Mouse (Mus musculus): ENCODE measurements around the gene Zfp764. TPM values are rescaled to one million over a fixed set of nuclear protein-coding genes. Genes with fewer than 3 reads are reported as not detected.
A peak's percentile ranks its signal among the peaks of the same experiment; 100 is the strongest.
"Not testable (repeated sequence)": the region's sequence is repeated elsewhere in the genome, so short reads cannot be mapped to it uniquely, and the experiment has no call there.

The Zfp764 gene
- polyA plus RNA-seq, 1 experiment from 2014 or later, result 4.0 TPM

GRCm38 (mm10) chr7:127375271-127376245, 31.1 kb downstream of the Zfp764 start, which contains the start of gene Zfp747:
Gene Zfp747, minus strand, starts transcription at chr7:127376050.
- H3K36me3 ChIP-seq (ENCODE audit: control insufficient read depth, insufficient read depth, low read length); H3K4me1 ChIP-seq (ENCODE audit: control insufficient read depth, insufficient read depth, low read depth, low read length); H3K9me3 ChIP-seq (ENCODE audit: control insufficient read depth, low read length); H3K27me3 ChIP-seq (replicated peaks; ENCODE audit: control insufficient read depth, insufficient read depth, low read length): not testable (repeated sequence)
- H3K4me3 ChIP-seq (ENCODE audit: low read length), result peak within 1 kb of the TSS; percentile 72
- WGBS, result 3% methylated on average over 48 of the region's 49 CpGs
- peak within 1 kb of the TSS; percentile 71 for H3K4me2 ChIP-seq (ENCODE audit: low read length)
- peak; percentile 93 for ATAC-seq
- peak within 1 kb of the TSS; percentile 80 for H3K9ac ChIP-seq (ENCODE audit: low read depth, low read length)
- peak within 1 kb of the TSS; percentile 79 for H3K27ac ChIP-seq (ENCODE audit: low read depth, low read length)

- not testable (repeated sequence) for ATAC-seq; H3K9me3 ChIP-seq (ENCODE audit: control insufficient read depth, low read length); H3K4me1 ChIP-seq (ENCODE audit: control insufficient read depth, insufficient read depth, low read depth, low read length); H3K36me3 ChIP-seq (ENCODE audit: control insufficient read depth, insufficient read depth, low read length); H3K27me3 ChIP-seq (replicated peaks; ENCODE audit: control insufficient read depth, insufficient read depth, low read length); H3K27ac ChIP-seq (ENCODE audit: low read depth, low read length); H3K4me3 ChIP-seq (ENCODE audit: low read length); H3K4me2 ChIP-seq (ENCODE audit: low read length); H3K9ac ChIP-seq (ENCODE audit: low read depth, low read length)
- 73% methylated on average over 3 of the region's 3 CpGs for WGBS
Observed at GRCm38 (mm10) chr7:127371870-127372269, 34.8 kb downstream of the Zfp764 start.

- H3K27ac ChIP-seq (ENCODE audit: low read depth, low read length), result no peak overlapping the region
Observed at GRCm38 (mm10) chr7:127371213-127371612, 35.4 kb downstream of the Zfp764 start.

GRCm38 (mm10) chr7:127366249-127366648, 40.4 kb downstream of the Zfp764 start:
- no peaks in the 10 kb centered on the region for H3K36me3 ChIP-seq (ENCODE audit: control insufficient read depth, insufficient read depth, low read length)
- no peak overlapping the region for H3K4me2 ChIP-seq (ENCODE audit: low read length)
- no peak overlapping the region for H3K27ac ChIP-seq (ENCODE audit: low read depth, low read length)
- peaks cover 7% of the 10 kb centered on the region for H3K4me1 ChIP-seq (ENCODE audit: control insufficient read depth, insufficient read depth, low read depth, low read length)
- H3K4me3 ChIP-seq (ENCODE audit: low read length), result no peak overlapping the region
- WGBS, result 91% methylated on average over 3 of the region's 3 CpGs
- H3K9me3 ChIP-seq (ENCODE audit: control insufficient read depth, low read length), result no peaks in the 10 kb centered on the region
- no peak for ATAC-seq
- no peaks in the 10 kb centered on the region for H3K27me3 ChIP-seq (replicated peaks; ENCODE audit: control insufficient read depth, insufficient read depth, low read length)
- H3K9ac ChIP-seq (ENCODE audit: low read depth, low read length), result no peak overlapping the region

More at GRCm38 (mm10) chr7:127371213-127371612, 35.4 kb downstream of the Zfp764 start:
- H3K36me3 ChIP-seq (ENCODE audit: control insufficient read depth, insufficient read depth, low read length), result no peaks in the 10 kb centered on the region
- no peaks in the 10 kb centered on the region for H3K27me3 ChIP-seq (replicated peaks; ENCODE audit: control insufficient read depth, insufficient read depth, low read length)
- no peaks in the 10 kb centered on the region; the same call in 1 of the 2 replicates for H3K4me1 ChIP-seq (ENCODE audit: control insufficient read depth, insufficient read depth, low read depth, low read length)
- H3K4me3 ChIP-seq (ENCODE audit: low read length), result no peak overlapping the region
- H3K9ac ChIP-seq (ENCODE audit: low read depth, low read length), result no peak overlapping the region
- 92% methylated on average over 2 of the region's 2 CpGs for WGBS
- H3K9me3 ChIP-seq (ENCODE audit: control insufficient read depth, low read length), result no peaks in the 10 kb centered on the region
- ATAC-seq, result no peak
- H3K4me2 ChIP-seq (ENCODE audit: low read length), result no peak overlapping the region

GRCm38 (mm10) chr7:127364166-127364565, 42.5 kb downstream of the Zfp764 start:
- no peak overlapping the region for H3K9ac ChIP-seq (ENCODE audit: low read depth, low read length)
- peak overlapping the region; percentile 80 for H3K4me2 ChIP-seq (ENCODE audit: low read length)
- H3K4me3 ChIP-seq (ENCODE audit: low read length), result peak overlapping the region; percentile 44
- peaks cover 7% of the 10 kb centered on the region for H3K4me1 ChIP-seq (ENCODE audit: control insufficient read depth, insufficient read depth, low read depth, low read length)
- H3K9me3 ChIP-seq (ENCODE audit: control insufficient read depth, low read length), result no peaks in the 10 kb centered on the region
- H3K27ac ChIP-seq (ENCODE audit: low read depth, low read length), result no peak overlapping the region
- ATAC-seq, result no peak
- H3K27me3 ChIP-seq (replicated peaks; ENCODE audit: control insufficient read depth, insufficient read depth, low read length), result peaks cover 5% of the 10 kb centered on the region
- WGBS, result 50% methylated on average over 4 of the region's 4 CpGs
- no peaks in the 10 kb centered on the region for H3K36me3 ChIP-seq (ENCODE audit: control insufficient read depth, insufficient read depth, low read length)

- no peaks in the 10 kb centered on the region for H3K36me3 ChIP-seq (ENCODE audit: control insufficient read depth, insufficient read depth, low read length)
- peak overlapping the region; percentile 44 for H3K4me3 ChIP-seq (ENCODE audit: low read length)
- peak; percentile 45; the same call in 1 of the 2 replicates for ATAC-seq
- peaks cover 5% of the 10 kb centered on the region for H3K27me3 ChIP-seq (replicated peaks; ENCODE audit: control insufficient read depth, insufficient read depth, low read length)
- H3K4me2 ChIP-seq (ENCODE audit: low read length), result peak overlapping the region; percentile 80
- peak overlapping the region; percentile 67 for H3K9ac ChIP-seq (ENCODE audit: low read depth, low read length)
- 2% methylated on average over 24 of the region's 24 CpGs for WGBS
- peaks cover 7% of the 10 kb centered on the region for H3K4me1 ChIP-seq (ENCODE audit: control insufficient read depth, insufficient read depth, low read depth, low read length)
- peak overlapping the region; percentile 41 for H3K27ac ChIP-seq (ENCODE audit: low read depth, low read length)
- H3K9me3 ChIP-seq (ENCODE audit: control insufficient read depth, low read length), result no peaks in the 10 kb centered on the region
Observed at GRCm38 (mm10) chr7:127363475-127363921, 43.1 kb downstream of the Zfp764 start.

- H3K4me1 ChIP-seq (ENCODE audit: control insufficient read depth, insufficient read depth, low read depth, low read length); H3K9ac ChIP-seq (ENCODE audit: low read depth, low read length); ATAC-seq; H3K27me3 ChIP-seq (replicated peaks; ENCODE audit: control insufficient read depth, insufficient read depth, low read length); H3K36me3 ChIP-seq (ENCODE audit: control insufficient read depth, insufficient read depth, low read length); H3K27ac ChIP-seq (ENCODE audit: low read depth, low read length); H3K9me3 ChIP-seq (ENCODE audit: control insufficient read depth, low read length): not testable (repeated sequence)
- peak overlapping the region; percentile 41 for H3K4me2 ChIP-seq (ENCODE audit: low read length)
- H3K4me3 ChIP-seq (ENCODE audit: low read length), result peak overlapping the region; percentile 19; the same call in 1 of the 2 replicates
- 17% methylated on average over 13 of the region's 13 CpGs for WGBS
Observed at GRCm38 (mm10) chr7:127362418-127362817, 44.2 kb downstream of the Zfp764 start.

- Histone ChIP-seq H3K9me3 (ENCODE audit: control insufficient read depth, low read length) (no peaks in the 10 kb centered on the region), H3K36me3 (ENCODE audit: control insufficient read depth, insufficient read depth, low read length) (no peaks in the 10 kb centered on the region), H3K4me2 (ENCODE audit: low read length) (no peak overlapping the region), H3K4me1 (ENCODE audit: control insufficient read depth, insufficient read depth, low read depth, low read length) (peaks cover 7% of the 10 kb centered on the region), H3K27ac (ENCODE audit: low read depth, low read length) (no peak overlapping the region), H3K9ac (ENCODE audit: low read depth, low read length) (no peak overlapping the region), H3K4me3 (ENCODE audit: low read length) (no peak overlapping the region), H3K27me3 (replicated peaks; ENCODE audit: control insufficient read depth, insufficient read depth, low read length) (peaks cover 5% of the 10 kb centered on the region)
- ATAC-seq, result no peak
- WGBS, result 58% methylated on average over 7 of the region's 13 CpGs
Observed at GRCm38 (mm10) chr7:127361449-127361848, 45.2 kb downstream of the Zfp764 start.

GRCm38 (mm10) chr7:127360265-127360664, 46.4 kb downstream of the Zfp764 start:
- Histone ChIP-seq H3K9me3 (ENCODE audit: control insufficient read depth, low read length) (no peaks in the 10 kb centered on the region), H3K27ac (ENCODE audit: low read depth, low read length) (no peak overlapping the region), H3K9ac (ENCODE audit: low read depth, low read length) (no peak overlapping the region), H3K36me3 (ENCODE audit: control insufficient read depth, insufficient read depth, low read length) (no peaks in the 10 kb centered on the region), H3K4me3 (ENCODE audit: low read length) (no peak overlapping the region), H3K4me1 (ENCODE audit: control insufficient read depth, insufficient read depth, low read depth, low read length) (peaks cover 7% of the 10 kb centered on the region), H3K27me3 (replicated peaks; ENCODE audit: control insufficient read depth, insufficient read depth, low read length) (peaks cover 5% of the 10 kb centered on the region), H3K4me2 (ENCODE audit: low read length) (no peak overlapping the region)
- ATAC-seq, result no peak
- 79% methylated on average over 4 of the region's 4 CpGs for WGBS
